Mouse (Mus musculus): ENCODE data around the gene 1700020N15Rik.
"Not testable (repeated sequence)": the region's sequence is repeated elsewhere in the genome, so short reads cannot be mapped to it uniquely, and the experiment has no call there.

Gene 1700020N15Rik

DNA sequence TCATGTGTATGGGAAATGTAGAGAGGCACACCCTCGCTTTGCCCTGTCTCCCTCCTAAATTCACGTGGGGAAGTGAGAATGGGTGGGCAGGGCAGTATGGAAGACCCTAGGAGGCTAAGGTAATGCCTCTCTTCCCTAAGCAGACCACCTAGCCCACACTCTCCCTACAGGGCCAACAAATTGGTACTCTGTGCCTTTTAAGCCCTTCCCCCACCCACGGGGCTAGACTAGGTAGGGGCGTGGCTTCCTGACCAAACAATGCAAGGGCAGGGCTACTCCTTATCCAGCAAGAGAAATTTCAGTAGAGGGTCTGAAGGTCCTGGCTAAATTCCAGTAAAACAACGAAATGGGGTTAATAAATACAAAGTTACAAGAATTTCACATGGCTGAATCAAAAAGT lies at the start of gene 1700020N15Rik:
1700020N15Rik (plus strand) TSS at position 301 of the 400 bp plus-strand sequence.
- not testable (repeated sequence) for DNase-seq (ENCODE audit: low spot score)

DNA sequence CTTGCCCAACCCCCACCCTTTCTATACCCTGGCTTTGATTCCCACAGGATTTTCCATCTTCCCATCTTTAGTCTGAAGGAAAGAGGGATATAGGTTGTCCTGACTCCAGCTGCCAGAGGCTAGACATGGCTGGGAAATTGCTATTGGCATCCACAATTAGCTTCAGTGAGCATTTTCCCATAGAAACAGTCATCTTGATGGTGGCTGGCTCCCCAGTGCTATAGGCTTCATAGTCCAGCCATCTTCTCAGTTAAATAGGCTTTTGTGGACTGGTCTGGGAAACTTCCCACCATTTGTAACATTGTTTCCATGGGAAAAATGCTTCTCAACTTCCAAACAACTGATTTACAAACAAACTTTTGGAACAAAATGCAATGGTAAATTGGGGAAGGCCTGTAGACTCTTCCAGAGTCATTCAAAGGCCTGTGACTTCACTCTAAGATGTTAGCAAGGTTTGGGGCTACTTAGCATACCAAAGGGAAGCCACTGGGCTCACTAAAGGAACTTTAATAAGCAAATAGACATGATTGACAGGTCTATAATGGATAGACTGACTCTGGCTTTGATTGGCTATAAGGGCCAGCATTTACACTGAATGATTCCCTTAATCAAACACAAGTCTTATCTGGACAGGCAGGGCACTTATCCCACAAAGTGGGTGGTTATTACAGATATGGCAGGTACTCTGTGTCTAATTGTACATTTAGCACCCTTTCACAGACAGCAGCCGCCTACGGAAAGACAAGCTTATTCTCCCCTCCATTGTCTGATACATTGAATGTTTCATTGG lies 31.9 kb downstream of the 1700020N15Rik start:
- no peak for DNase-seq (ENCODE audit: low spot score)

Data from MN1 (cell line).